8 mouse cellular contexts compared by ENCODE assay signal in the genomic region with DNA sequence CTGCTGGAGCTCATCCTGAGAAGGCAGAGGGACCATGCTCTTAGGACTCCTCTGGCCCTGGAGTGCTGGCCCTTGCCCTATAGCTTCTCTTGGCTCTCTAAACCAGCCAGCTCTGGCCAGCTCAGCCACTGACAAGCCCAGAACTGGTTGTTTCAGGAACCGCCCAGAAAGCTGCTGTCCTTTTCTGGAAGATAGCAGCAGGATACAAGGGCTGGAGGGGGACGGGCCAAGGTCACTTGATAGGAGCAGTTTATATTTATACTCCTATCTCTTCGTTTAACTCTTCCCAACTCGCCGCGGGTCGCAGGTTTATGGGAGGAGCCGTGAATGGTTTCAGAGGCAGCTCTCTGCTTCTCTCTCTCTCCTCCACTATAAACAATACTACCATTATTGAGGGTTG. TPM values are rescaled to one million over a fixed set of nuclear protein-coding genes. Genes with fewer than 3 reads are reported as not detected.
DNase-seq lines count a peak whose midpoint lies in the region; ATAC-seq and TF ChIP-seq lines count a peak whose summit lies in the region.

No protein-coding gene starts in this region.

- no peak for DNase-seq in thymus, adult 2 months
- no peak for DNase-seq in thymus, postnatal 25 days
- peak; percentile 74 for DNase-seq in heart, postnatal 4 days
- DNase-seq in retina, postnatal 1 day: no peak
- DNase-seq in layer of hippocampus, adult 18-20 months (ENCODE audit: low spot score in 2 of 2): no peak

- no peaks in the 10 kb centered on the region for H3K36me3 ChIP-seq in thymus, adult 2 months (ENCODE audit: control insufficient read depth, insufficient read depth, low read length)
- no peaks in the 10 kb centered on the region for H3K36me3 ChIP-seq in limb, embryonic 13.5 days
- H3K36me3 ChIP-seq in small intestine, adult 2 months (ENCODE audit: control insufficient read depth, insufficient read depth, low read length): peaks cover 2% of the 10 kb centered on the region; the same call in 1 of the 2 replicates

- no peak for TF ChIP-seq POLR2A in thymus, adult 2 months (IDR thresholded peaks at IDR 0.05; ENCODE audit: control insufficient read depth, extremely low read depth, insufficient read depth, low read length, poor library complexity)
- TF ChIP-seq POLR2A in small intestine, adult 2 months (IDR thresholded peaks at IDR 0.05; ENCODE audit: low read depth, low read length): peak; percentile 59

- ATAC-seq in erythroblast, adult 5-6 weeks (replicated peaks; ENCODE audit: low FRiP score, poor library complexity, severe bottlenecking): peak; percentile 73
- ATAC-seq in limb, embryonic 13.5 days (ENCODE audit: low FRiP score, low read depth): no peak

- H3K9me3 ChIP-seq in limb, embryonic 13.5 days: no peaks in the 10 kb centered on the region

- H3K4me1 ChIP-seq in thymus, adult 2 months (replicated peaks; ENCODE audit: control insufficient read depth, insufficient read depth, low read length): peaks cover 36% of the 10 kb centered on the region
- peaks cover 29% of the 10 kb centered on the region for H3K4me1 ChIP-seq in limb, embryonic 13.5 days
- H3K4me1 ChIP-seq in small intestine, adult 2 months (ENCODE audit: control insufficient read depth, insufficient read depth, insufficient read length, low read length): peaks cover 31% of the 10 kb centered on the region

- peak overlapping the region; percentile 92 for H3K4me2 ChIP-seq in limb, embryonic 13.5 days (replicated peaks)

- TF ChIP-seq CTCF in thymus, adult 2 months (IDR thresholded peaks at IDR 0.05; ENCODE audit: borderline replicate concordance, control insufficient read depth, extremely low read depth, insufficient read depth, low read length, poor library complexity): no peak
- TF ChIP-seq CTCF in small intestine, adult 2 months (IDR thresholded peaks at IDR 0.05; ENCODE audit: extremely low read depth, insufficient read length, insufficient replicate concordance, low read depth, low read length): no peak

- H3K4me3 ChIP-seq in thymus, adult 2 months (ENCODE audit: control insufficient read depth, insufficient read depth, low read length): no peak overlapping the region
- H3K4me3 ChIP-seq in limb, embryonic 13.5 days: peak overlapping the region; percentile 54
- H3K4me3 ChIP-seq in small intestine, adult 2 months (ENCODE audit: low read depth, low read length): peak overlapping the region; percentile 84

- H3K9ac ChIP-seq in limb, embryonic 13.5 days: no peak overlapping the region; the same call in 1 of the 2 replicates

- no peaks in the 10 kb centered on the region for H3K27me3 ChIP-seq in thymus, adult 2 months (ENCODE audit: control insufficient read depth, insufficient read depth, low read length)
- no peaks in the 10 kb centered on the region for H3K27me3 ChIP-seq in limb, embryonic 13.5 days
- no peaks in the 10 kb centered on the region for H3K27me3 ChIP-seq in small intestine, adult 2 months (ENCODE audit: control insufficient read depth, insufficient read depth, low read length)

- peak overlapping the region; percentile 1; the same call in 1 of the 2 replicates for H3K27ac ChIP-seq in thymus, adult 2 months (ENCODE audit: control insufficient read depth, insufficient read depth, low read length)
- no peak overlapping the region for H3K27ac ChIP-seq in limb, embryonic 13.5 days
- H3K27ac ChIP-seq in small intestine, adult 2 months (ENCODE audit: insufficient read depth, low read depth, low read length): peak overlapping the region; percentile 100

- WGBS in thymus, adult 2 months: 89% methylated on average over 8 of the region's 8 CpGs
- 22% methylated on average over 8 of the region's 8 CpGs for WGBS in limb, embryonic 13.5 days
- WGBS in small intestine, adult 2 months: 10% methylated on average over 8 of the region's 8 CpGs

RNA-seq across cellular contexts. Expression of a gene that starts 0.6 kb away (rescaled TPM):
- polyA plus RNA-seq in thymus, adult 2 months (2012; rRNA removed): 37.4 and 44.1 TPM in 2 replicates
- 19.9 and 22.1 TPM in 2 replicates for total RNA-seq in erythroblast, adult 5-6 weeks (2015; ENCODE audit: low replicate concordance)
- total RNA-seq in erythroblast, adult 5-6 weeks (2017; ENCODE audit: low replicate concordance): 33.7 and 49.8 TPM in 2 replicates
- total RNA-seq in heart, postnatal 4 days (2021): 10 to 100 TPM; 14.3 to 16.1 TPM
- 14.1 and 15.6 TPM in 2 replicates for polyA plus RNA-seq in limb, embryonic 13.5 days (2015; fragmentation: Nextera tagmentation; extraction: Ambion mirVana)
- 47.9 and 84.4 TPM in 2 replicates for polyA plus RNA-seq in small intestine, adult 2 months (2012; rRNA removed)
- 10 to 100 TPM; 22.0 to 23.6 TPM for total RNA-seq in layer of hippocampus, adult 18-20 months (2021)

RNA-seq across cellular contexts. Expression of a gene that starts 46.6 kb away (rescaled TPM):
- 152 and 192 TPM in 2 replicates for polyA plus RNA-seq in thymus, adult 2 months (2012; rRNA removed)
- 21.3 and 41.8 TPM in 2 replicates for total RNA-seq in erythroblast, adult 5-6 weeks (2015; ENCODE audit: low replicate concordance)
- 29.8 and 37.1 TPM in 2 replicates for total RNA-seq in erythroblast, adult 5-6 weeks (2017; ENCODE audit: low replicate concordance)
- 10 to 100 TPM; 26.2 to 27.7 TPM for total RNA-seq in heart, postnatal 4 days (2021)
- polyA plus RNA-seq in limb, embryonic 13.5 days (2015; fragmentation: Nextera tagmentation; extraction: Ambion mirVana): 61.9 and 70.1 TPM in 2 replicates
- 318 and 530 TPM in 2 replicates for polyA plus RNA-seq in small intestine, adult 2 months (2012; rRNA removed)
- 10 to 100 TPM; 22.3 to 25.3 TPM for total RNA-seq in layer of hippocampus, adult 18-20 months (2021)

RNA-seq across cellular contexts. Expression of a gene that starts 46.6 kb away (rescaled TPM):
- 5.3 and 5.4 TPM in 2 replicates for polyA plus RNA-seq in thymus, adult 2 months (2012; rRNA removed)
- total RNA-seq in erythroblast, adult 5-6 weeks (2015; ENCODE audit: low replicate concordance): 0.77 TPM in 1 of 2 replicates, not detected in the other
- 0.94 and 2.0 TPM in 2 replicates for total RNA-seq in erythroblast, adult 5-6 weeks (2017; ENCODE audit: low replicate concordance)
- 1 to 10 TPM; 2.5 to 2.6 TPM for total RNA-seq in heart, postnatal 4 days (2021)
- polyA plus RNA-seq in limb, embryonic 13.5 days (2015; fragmentation: Nextera tagmentation; extraction: Ambion mirVana): 3.5 TPM in 2 replicates
- polyA plus RNA-seq in small intestine, adult 2 months (2012; rRNA removed): 2.3 and 3.2 TPM in 2 replicates
- total RNA-seq in layer of hippocampus, adult 18-20 months (2021): 1 to 10 TPM; 6.0 to 6.1 TPM
